Mouse (Mus musculus) left cerebral cortex, postnatal 4 days (tissue): Measurements from ENCODE around the gene Ttn. TPM values are rescaled to one million over a fixed set of nuclear protein-coding genes. Genes with fewer than 3 reads are reported as not detected.

Experiments used
- DNase-seq: peaks from one replicate; pipeline ENCODE4 v3.0.0-alpha.2; 2022
- intact Hi-C: fragments of 180-260 bp; cut with DNase I; formaldehyde crosslinking; loops from one replicate; pipeline ENCODE4 v1.15.1; 2025
- total RNA-seq, 2 experiments: library from RNA; stranded (reverse); gene quantifications; 2 replicates each; pipeline ENCODE4 v1.2.3; 2021

Gene Ttn
- total RNA-seq, 2 experiments from 2014 or later = 1.5 to 1.6 TPM

DNA sequence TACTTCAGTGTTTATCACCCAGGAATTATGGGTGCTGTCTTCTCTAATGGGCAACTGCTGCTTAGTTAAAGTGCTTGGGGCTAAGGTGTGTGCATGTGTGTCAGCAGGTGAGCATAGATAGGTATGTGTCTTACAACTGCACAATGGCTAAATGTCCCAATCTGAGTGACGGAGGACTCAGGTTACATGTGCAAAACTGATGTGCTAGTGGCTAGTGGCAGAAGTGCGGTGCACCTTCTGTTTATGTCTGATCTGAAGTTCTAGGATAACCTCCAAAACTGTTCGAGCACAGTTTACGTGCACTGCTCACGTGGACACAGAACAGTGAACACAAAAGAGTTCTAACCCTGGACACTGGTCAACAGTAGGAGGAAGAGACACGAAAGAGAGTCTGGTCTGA is 15.8 kb downstream of the Ttn start:
- intact Hi-C loops = loop anchor here (5.0 kb wide), 1 partner anchor 34 kb away; no protein-coding TSS in a partner anchor
- DNase-seq = no peak

DNA sequence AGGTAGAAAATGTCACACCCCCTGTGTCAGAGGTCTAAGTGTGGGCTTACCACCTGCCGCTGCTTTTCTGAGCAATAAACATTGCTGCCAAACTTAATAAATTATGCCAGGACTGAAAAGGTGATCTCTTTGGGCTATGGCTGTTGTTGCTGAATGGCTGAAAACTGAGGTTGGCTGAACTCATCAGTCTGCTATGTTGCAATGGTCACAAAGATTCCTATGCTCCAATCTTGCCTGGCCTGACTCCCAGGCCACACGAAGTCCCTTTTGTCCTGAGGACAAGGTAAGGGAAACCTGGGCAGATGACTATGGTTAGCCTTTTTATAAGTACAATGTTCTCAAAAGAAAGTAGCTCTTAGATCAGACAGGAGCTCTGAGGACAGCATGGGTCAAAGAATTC is 16.3 kb downstream of the Ttn start:
- intact Hi-C loops = loop anchor here (5.0 kb wide), 1 partner anchor 34 kb away; no protein-coding TSS in a partner anchor
- DNase-seq = no peak

DNA sequence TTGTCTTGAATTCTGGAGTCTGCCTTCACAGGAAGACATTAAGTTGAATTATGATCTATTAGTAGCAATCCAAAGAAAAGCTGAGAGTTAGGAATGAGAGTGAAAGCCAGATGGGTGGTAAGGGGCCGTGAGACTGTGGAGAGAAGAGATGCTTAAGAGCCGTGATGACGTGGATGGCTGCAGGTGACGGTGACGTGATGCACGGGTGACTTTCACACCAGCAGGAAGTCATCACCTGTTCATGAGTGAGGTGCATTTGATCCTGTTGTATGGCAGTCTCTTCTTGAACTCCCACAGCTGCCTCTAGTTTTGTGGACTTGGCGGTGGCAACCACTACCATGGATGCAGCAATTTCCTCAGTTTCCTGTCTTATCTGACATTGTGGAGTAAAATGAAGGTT is 16.8 kb downstream of the Ttn start:
- no peak for DNase-seq
- intact Hi-C loops = loop anchor here (5.0 kb wide), 1 partner anchor 33 kb away; no protein-coding TSS in a partner anchor

DNA sequence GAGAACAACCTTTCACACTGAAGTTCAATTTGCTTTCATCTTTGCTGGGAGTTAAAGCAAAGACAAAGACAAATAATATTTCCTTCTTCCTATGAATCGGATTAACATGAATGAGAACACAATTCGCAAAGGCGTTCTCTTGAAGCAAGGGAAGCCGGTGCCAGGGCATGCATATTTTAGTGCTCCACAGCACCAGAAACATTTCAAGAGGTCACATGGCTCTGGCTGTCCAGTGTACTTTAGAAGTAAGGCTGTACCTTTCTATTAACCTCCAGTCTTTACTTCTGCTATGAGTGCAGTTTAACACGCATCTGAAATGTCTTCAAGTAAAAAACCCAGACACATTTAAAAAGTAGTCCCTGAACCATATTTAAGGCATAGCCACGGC is 20.3 kb downstream of the Ttn start:
- DNase-seq = no peak

DNA sequence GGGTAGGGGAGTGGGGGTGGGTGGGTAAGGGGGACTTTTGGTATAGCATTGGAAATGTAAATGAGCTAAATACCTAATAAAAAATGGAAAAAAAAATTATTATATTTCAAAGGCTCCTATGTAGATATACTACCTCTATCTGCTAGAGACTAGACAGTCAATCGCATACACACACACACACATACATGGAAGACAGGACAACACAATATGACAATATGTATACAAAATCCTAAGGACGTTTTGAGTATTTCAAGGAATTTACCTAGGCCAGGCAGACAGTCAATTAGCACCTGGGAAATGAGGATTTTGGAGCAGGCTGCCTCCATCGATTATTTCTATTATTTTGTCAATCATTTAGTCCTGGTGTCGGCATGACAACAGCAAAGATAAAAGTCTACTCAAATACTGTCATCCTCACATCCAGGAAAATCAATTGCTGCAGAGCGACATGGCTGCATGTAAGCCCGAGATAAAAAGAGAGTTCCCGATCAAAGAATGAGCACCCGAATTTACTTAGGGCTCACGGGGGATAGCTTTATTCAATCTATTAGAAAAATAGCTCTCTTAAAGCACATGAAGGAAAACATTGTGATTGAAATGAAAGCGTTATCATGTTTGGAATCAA is 20.8 kb downstream of the Ttn start:
- DNase-seq = no peak
- intact Hi-C loops = no loop called here

More for the DNA sequence above, 20.3 kb downstream of the Ttn start:
- intact Hi-C loops = no loop called here

DNA sequence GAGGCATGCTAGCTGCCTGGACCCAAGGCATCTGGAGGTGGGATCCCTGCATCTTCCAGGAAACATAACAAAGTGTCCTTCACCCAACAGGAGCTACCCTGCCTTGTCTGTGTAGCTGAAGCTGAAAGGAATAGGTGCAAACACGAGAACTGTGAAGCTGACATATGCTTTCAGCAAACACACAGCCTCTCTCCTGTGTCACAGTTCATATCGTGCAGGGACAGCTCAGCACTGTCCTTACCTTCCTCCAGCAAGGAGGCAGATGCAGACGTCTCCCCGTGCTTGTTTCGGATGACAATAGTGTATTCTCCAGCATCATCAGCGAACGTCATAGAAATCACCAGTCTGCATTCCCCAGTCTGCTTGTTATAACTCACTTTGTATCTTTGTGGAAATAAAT is 32.6 kb downstream of the Ttn start:
- intact Hi-C loops = no loop called here
- no peak for DNase-seq

DNA sequence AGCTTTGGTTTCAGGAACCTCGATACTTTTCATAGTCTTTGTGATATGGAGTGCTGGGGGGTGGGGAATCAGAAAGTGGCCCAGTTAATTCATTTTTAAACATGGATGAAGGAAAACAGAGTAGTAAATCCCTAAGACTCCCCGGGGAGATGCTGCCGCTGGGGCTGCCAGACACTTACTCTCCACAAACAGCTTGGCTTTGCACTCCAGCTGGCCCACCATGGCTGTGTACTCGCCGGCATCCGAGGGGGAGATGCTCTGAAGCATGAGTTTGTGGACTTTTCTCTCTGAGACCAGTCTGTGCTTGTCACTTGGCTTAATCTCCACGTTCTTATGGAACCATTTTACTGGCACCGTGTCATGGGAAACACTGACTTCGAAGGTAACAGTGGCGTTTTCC is 43.8 kb downstream of the Ttn start:
- intact Hi-C loops = no loop called here
- DNase-seq = peak; percentile 57

DNA sequence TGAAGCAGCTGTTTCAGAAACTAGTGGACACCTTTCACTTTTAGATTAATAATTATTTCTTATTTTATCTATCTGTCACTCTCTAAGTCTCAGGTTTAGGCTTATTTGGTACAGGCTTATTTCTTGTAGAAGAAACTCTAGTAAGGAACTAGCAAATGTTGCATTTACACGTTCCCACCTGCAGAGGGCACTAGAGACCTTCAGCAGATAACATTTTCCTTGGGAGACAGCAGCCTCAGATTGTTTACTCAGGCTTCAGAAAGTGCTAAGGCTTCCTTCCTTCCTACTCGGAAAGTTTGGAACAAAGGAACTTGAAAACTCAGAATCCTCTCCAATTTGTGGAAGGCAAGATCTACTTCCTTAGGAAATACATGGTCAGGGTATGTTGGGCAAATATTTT is 52.6 kb downstream of the Ttn start:
- DNase-seq = peak; percentile 75
- intact Hi-C loops = loop anchor here (5.0 kb wide), 2 partner anchors 38 to 778 kb away; no protein-coding TSS in a partner anchor

DNA sequence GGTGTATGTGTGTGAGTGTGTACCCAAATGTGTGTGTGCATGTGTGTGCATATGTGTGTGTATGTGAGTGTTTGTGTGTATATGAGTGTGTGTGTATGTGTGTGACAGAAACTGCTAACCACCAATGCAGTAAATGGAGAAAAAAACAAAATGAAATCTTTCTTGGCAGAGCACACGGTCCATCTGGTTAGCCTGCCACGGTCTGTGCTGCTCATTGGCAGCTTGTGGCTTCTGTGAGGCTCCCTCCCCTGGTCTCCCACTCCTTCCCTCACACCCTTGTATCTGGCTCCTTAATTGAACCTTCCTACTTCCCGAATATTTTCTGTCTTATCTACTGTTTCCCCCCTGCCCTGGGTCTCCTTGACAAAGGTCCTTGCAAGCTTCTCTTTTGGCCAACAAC is 53.5 kb downstream of the Ttn start:
- peak; percentile 59 for DNase-seq
- intact Hi-C loops = loop anchor here (5.0 kb wide), 1 partner anchor 778 kb away; no protein-coding TSS in a partner anchor

DNA sequence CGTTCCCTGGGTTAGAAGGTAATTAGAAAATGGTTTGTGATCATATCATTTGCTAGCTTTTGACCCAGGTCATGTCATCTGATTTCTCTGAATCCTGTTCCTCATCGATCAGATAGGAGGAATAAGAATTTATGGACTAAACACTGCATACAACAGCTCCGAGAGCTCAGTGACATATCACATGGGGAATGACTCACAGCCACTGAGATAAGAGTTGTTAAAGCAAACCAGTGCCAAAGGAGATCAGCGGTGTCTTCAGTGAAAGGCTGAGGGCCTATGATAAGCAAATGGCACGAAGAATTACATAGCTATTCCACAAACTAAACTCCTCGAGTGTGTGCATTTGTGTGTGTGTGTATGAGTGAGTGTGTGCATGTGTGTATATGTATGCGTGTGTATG is 54.0 kb downstream of the Ttn start:
- intact Hi-C loops = loop anchor here (5.0 kb wide), 1 partner anchor 779 kb away; no protein-coding TSS in a partner anchor
- DNase-seq = no peak

DNA sequence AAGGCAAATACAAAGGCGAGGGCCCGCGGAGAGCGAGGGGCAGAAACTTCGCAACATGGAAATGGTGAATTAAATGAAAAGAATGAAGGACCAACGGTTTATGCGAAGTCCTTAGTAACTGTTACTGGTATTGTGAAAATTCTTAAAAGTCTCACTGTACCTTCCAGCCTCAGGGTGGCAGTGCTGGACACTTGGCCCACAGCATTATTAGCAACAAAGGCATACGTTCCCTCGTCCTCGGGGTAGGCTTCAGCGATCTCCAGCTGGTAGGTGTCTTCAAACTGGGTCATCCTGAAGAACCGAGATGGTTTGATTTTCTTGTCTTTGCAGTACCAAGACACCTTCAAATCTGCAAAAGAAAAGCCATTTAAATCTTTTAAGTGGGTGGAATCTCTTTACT is 55.4 kb downstream of the Ttn start:
- intact Hi-C loops = loop anchor here (5.0 kb wide), 1 partner anchor 780 kb away; no protein-coding TSS in a partner anchor

DNA sequence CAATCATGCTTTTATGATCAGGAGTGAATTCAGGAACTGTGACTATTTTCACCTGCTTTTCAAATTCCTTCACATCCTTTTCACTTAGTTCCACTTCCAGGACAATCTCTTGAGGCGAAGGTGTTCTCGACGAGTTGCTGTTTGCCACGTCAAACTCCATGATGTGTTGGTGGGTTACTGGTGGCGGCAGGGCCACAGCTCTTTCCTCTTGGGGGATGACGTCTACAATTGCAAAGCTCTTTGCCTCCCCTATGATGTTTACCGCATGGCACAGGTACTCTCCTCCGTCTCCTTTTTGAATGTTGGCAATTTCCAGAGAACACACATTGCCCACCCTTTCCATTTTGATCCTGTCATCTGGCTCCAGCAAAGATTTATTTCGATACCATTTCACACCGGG is 67.4 kb downstream of the Ttn start:
- DNase-seq = no peak
- intact Hi-C loops = no loop called here

More for the DNA sequence above, 55.4 kb downstream of the Ttn start:
- peak; percentile 23 for DNase-seq

DNA sequence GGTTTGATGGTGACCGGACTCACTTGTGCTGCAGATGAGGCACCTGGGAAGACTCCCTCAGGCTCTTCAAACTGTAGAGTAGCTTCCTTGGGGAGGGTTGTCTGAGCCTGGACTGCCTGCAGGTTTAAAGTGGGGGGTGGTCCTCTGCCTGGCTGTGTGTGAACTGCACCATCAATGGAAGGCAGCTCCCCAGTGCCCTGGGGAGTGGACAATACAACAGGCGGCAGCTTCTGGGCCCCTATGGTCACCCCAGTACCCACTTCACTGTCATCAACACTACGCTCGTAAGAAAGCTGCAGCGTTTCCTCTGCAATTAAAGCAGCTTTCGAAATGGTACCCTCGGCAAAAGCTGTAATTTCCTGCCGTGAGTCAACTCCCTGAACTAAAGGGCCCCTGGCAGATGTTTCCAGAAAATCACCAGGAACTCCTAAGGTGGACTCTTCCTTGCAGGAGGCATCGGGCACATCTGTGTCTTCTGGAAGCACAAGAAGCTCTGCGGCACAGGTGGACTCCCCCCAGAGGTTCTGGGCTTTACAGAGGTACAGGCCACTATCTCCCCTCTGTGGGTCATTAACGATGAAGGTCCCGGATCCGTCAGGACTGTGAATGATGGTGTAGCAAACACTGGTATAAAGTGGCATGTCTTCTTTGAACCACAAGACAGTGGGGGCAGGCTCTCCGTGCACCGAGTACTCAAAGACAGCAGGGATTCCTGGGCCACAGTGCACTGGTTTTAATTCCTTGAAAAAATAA is 73.5 kb downstream of the Ttn start:
- no peak for DNase-seq
- intact Hi-C loops = no loop called here

DNA sequence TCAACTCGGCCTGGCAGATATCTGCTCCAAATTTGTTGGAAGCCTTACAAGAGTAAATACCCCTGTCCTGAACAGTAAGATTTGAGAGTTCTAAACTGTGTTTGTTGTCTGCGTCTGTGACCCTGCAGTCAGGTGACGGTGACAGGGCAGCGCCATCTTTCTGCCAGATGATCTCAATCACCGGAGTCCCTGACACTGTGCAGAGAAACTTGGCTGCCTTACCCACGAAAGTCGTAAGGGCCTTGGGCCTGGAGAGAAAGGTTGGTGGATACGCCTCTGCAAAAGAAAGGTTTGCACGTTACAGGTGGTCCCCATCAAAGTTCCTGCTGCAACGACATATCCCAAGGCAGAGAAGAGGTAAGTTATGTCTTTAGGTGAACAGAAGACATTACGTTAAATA is 79.0 kb downstream of the Ttn start:
- intact Hi-C loops = no loop called here
- no peak for DNase-seq

DNA sequence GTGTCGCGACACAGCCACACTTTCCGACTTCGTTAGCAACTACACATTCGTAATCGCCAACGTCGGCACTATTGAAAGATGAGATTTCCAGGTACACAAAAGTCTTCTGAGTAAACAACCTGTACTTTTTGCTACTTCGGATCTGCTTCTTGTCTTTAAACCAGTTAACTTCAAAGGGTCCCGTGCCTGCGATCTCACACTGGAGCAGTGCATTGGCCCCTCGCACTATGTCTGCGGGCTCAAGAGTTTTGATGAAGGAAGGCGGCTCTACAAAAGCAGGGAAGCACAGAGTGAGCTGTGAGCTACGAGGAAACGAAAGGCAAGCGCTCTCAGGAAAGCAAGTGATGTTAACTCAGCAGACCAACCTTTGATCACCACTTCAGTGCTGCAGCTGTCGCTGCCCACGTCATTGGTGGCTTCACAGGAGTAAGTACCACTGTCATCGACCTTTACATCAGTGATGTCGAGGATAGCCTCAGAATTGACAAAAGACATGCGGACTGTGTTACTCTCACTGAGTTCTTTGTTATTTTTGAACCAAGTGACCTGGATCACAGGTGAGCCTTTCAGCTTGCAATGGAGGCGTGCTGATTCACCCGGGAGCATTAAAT is 80.8 kb downstream of the Ttn start:
- no peak for DNase-seq
- intact Hi-C loops = no loop called here

DNA sequence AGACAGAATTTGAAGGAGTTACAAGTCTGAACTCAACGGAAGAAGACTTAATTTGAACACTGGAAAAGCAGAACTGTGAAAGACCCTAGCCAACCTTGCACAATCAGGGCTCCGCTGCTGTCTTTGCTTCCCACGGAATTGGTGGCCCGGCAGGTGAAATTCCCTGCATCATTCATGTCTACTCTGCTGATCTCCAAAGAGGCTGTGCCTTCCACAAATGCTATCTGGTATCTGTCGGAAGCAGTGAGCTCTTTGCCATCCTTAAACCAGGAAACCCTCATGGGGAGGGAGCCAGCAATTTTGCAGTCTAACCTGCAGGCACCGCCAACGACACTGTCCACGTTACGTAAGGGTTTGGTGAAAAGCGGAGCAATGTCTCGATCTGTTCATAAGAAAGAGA is 82.5 kb downstream of the Ttn start:
- intact Hi-C loops = no loop called here

DNA sequence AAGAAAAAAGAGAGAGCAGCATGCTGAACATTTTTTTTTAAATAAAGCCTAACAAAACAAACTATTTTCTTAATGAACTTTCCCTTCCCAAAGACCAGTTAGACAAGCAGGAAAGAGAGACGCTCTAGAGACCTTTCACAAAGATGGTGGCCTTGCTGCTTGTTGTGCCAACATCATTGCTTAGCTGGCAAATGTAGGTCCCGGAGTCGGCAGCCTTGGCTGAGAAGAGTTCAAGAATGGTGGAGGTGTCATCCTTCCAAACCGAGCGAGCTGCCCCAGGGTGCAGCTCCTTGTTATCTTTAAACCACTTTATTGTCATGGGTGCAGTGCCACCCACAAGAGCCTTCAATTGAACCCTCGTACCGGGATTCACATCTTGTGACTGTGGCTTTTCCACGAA is 85.4 kb downstream of the Ttn start:
- DNase-seq = no peak
- intact Hi-C loops = no loop called here

More for the DNA sequence above, 82.5 kb downstream of the Ttn start:
- DNase-seq = no peak

DNA sequence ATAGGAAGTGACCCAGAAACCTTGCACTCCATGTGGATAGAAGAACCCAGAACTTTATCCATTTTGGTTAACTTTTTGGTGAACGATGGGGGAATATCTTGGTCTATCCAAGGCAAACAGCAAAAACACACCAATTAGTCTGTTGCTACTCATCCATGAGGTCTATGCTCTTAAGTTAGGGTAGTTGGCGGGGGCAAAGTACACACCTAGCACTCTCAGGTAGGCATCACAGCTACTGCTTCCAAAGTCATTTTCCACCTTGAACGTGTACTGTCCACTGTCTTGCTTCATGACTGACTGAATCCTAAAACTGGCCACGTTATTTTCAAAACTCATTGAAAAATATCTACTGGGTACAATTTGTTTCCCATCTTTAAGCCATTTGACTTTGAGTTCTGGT is 87.0 kb downstream of the Ttn start:
- intact Hi-C loops = no loop called here

DNA sequence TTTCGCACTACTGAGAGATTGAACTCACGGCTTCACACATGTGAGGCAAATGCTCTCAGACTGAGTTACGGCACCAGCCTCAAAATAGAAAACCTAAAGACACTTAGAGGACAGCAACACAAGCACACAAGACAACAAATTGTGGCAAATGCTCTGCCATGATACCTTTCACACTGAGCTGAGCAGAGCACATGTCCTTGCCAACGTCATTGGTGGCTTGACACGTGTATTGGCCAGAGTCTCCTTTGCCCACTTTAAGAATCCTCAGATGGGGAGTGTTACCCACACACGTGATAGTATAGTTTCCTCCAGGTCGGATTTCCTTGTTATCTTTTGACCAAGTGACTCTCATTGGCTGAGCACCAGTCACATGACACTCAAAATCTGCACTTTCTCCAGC is 93.6 kb downstream of the Ttn start:
- intact Hi-C loops = no loop called here
- no peak for DNase-seq

More for the DNA sequence above, 87.0 kb downstream of the Ttn start:
- no peak for DNase-seq

DNA sequence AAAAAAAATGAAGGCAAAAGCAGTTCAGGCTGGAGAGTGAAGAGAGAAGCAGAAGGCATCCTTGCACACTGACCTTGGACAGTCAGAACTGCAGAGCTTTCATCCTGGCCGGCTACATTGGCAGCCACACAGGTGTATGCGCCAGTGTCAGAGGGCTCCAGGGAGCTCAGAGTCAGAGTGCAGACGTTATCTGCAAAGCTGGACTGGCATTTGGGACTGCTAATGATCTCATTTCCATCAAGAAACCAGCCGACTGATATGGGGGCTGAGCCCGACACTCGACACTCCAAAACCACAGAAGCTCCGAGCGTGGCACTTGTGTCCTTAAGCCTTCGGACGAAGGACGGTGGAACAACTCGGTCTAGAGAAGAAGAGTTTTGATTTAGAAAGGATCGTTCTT is 96.5 kb downstream of the Ttn start:
- no peak for DNase-seq
- intact Hi-C loops = no loop called here

DNA sequence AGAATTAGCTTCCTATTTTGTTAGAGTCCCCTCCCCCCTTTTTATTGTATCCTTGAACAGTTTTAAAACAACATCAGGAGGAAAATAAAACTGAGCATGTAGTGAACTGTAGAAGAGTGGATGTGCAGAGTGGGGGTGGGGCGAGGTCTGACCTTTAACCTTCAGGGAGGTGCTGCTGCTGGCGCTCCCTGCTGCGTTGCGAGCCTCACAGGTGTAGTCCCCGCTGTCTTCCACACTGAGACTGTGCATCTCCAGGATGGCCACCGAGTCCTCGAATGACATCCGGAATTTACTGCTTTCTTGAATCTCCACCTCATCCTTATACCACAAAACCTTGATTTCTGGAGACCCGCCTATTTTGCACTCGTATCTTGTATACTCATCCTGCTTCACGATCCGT is 100.9 kb downstream of the Ttn start:
- DNase-seq = no peak
- intact Hi-C loops = no loop called here

DNA sequence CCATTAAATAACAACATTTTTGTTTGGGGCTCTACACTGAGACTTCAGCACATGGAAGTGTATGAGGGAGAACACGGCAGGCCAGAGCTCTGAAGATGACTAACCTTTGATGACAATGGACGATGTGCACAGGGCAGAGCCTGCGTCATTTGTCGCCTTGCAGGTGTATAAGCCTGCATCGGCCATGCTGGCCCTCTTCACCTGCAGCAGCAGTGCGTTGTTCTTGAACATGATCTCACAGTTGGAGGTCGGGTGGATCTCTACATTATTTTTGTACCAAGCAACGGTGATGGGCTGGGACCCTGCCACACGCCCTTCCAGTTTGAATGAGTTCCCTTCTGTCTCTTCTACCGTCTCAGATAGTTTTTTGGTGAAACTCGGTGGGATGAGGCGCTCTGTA is 106.8 kb downstream of the Ttn start:
- intact Hi-C loops = no loop called here

More for the DNA sequence above, 106.8 kb downstream of the Ttn start:
- no peak for DNase-seq
